Mouse (Mus musculus) heart, adult 2 months (tissue): ENCODE data around the gene Syt16. TPM values are rescaled to one million over a fixed set of nuclear protein-coding genes. Genes with fewer than 3 reads are reported as not detected.

ENCODE experiments used
- DNase-seq, 2 experiments: peaks; one replicate each; pipeline ENCODE4 v3.0.0; 2021
- H3K27ac ChIP-seq: fragments of 200-600 bp; 2 replicates; pipeline ENCODE4 v1.8.1; 2022
- H3K27me3 ChIP-seq: fragments of 200-500 bp; 2 replicates; pipeline ENCODE4 v1.6.1; 2012; ENCODE audit warnings: mild to moderate bottlenecking, low read length, inconsistent platforms, mixed read lengths; ENCODE audit not compliant: control insufficient read depth, insufficient read depth
- H3K36me3 ChIP-seq: fragments of 200-500 bp; 2 replicates; pipeline ENCODE4 v1.6.1; 2012; ENCODE audit warnings: low read length, inconsistent platforms; ENCODE audit not compliant: control insufficient read depth, insufficient read depth
- H3K4me1 ChIP-seq: fragments of 200-500 bp; 2 replicates; pipeline ENCODE4 v1.6.1; 2011; ENCODE audit warnings: low read length; ENCODE audit not compliant: control insufficient read depth, insufficient read depth
- H3K4me3 ChIP-seq: fragments of 200-600 bp; 2 replicates; pipeline ENCODE4 v1.8.1; 2022
- H3K79me2 ChIP-seq: fragments of 200-500 bp; replicated peaks from 2 replicates; pipeline ENCODE4 v1.6.1; 2012; ENCODE audit warnings: mild to moderate bottlenecking, inconsistent platforms, low read length, moderate library complexity, mixed read lengths; ENCODE audit not compliant: control insufficient read depth, insufficient read depth
- H3K9ac ChIP-seq: fragments of 200-500 bp; 2 replicates; pipeline ENCODE4 v1.6.1; 2012; ENCODE audit warnings: low read depth, mild to moderate bottlenecking, control low read depth, inconsistent platforms, low read length, mixed read lengths
- CTCF ChIP-seq: fragments of 200-600 bp; IDR thresholded peaks from 2 replicates; pipeline ENCODE4 v1.8.1; 2022; ENCODE audit warnings: antibody characterized with exemption, mild to moderate bottlenecking, moderate library complexity
- EP300 ChIP-seq: fragments of 200-500 bp; IDR thresholded peaks from 2 replicates; pipeline ENCODE4 v1.6.1; 2011; ENCODE audit warnings: low read depth, low read length, control low read depth; ENCODE audit not compliant: insufficient read depth
- POLR2A ChIP-seq: fragments of 200-500 bp; IDR thresholded peaks from 2 replicates; pipeline ENCODE4 v1.6.1; 2011; ENCODE audit warnings: mild to moderate bottlenecking, low read depth, low read length, control low read depth; ENCODE audit not compliant: insufficient read depth
- WGBS: fragments of 180-500 bp; shearing (Covaris S2); methylation state at CpG from one replicate; pipeline ENCODE4 v1.1.7; 2018; 5-methylcytosine and 5-hydroxymethylcytosine counted together
- intact Hi-C: fragments of 180-260 bp; cut with DNase I; formaldehyde crosslinking; loops from one replicate; pipeline ENCODE4 v1.15.1; 2025
- polyA plus RNA-seq: library from polyadenylated mRNA; depleted of rRNA; stranded (reverse); fragments of >200 nt; gene quantifications from 2 replicates; pipeline ENCODE4 v1.2.3, GENCODE M21; 2012
- total RNA-seq, 2 experiments: library from RNA; stranded (reverse); gene quantifications; 2 replicates each; pipeline ENCODE4 v1.2.3; 2021

Syt16 gene
- total and polyA plus RNA-seq, 3 experiments, result 0.10 TPM; not detected in 2

DNA sequence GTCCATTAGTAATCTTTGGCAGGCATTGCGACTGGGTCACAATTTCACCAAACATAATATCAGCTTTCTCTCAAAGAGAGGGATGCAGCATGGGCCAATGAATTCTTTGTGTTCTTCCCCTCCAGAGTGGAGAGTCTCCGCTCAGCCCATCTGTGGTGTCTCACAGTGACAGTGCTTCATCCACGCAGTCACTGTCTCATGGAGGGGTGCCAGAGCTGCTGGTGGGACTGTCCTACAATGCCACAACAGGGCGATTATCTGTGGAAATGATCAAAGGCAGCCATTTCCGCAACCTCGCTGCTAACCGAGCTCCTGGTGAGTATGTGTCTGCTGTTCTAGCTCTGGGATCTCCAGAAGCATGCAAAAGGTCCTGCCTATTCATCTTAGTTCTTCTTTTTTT, 240.6 kb downstream of the Syt16 start:
- intact Hi-C loops, result no loop called here
- Histone ChIP-seq H3K27ac (no peak overlapping the region), H3K79me2 (no peaks in the 10 kb centered on the region), H3K27me3 (no peaks in the 10 kb centered on the region), H3K4me1 (no peaks in the 10 kb centered on the region), H3K36me3 (no peaks in the 10 kb centered on the region), H3K4me3 (no peak overlapping the region), H3K9ac (no peak overlapping the region)
- no peak for DNase-seq
- WGBS, result 65% methylated on average over 7 of the region's 7 CpGs
- TF ChIP-seq EP300 (no peak), POLR2A (no peak), CTCF (no peak)

DNA sequence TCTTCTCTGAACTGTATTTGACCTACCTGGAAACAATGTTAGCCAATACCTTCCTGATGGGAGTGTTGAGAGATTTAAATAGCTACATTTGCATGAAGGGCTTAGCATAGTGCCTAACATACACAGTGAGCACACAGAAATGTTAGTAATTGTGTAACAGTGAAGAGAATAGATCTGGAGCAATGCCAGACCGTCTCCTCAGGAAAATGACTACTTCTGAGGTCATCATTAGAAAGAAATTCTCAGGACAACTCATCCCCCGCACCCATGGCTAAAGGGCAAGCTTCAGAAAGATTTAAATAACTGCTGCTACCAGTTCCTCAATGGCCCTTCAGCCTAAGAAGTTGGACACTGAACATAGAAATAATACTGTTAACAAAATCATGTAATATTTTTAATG, 241.3 kb downstream of the Syt16 start:
- TF ChIP-seq CTCF (no peak), POLR2A (no peak)
- DNase-seq, result no peak
- no peaks in the 10 kb centered on the region for H3K79me2 ChIP-seq
- WGBS, result 26% methylated on average over 2 of the region's 2 CpGs
- no peaks in the 10 kb centered on the region for H3K4me1 ChIP-seq
- H3K4me3 ChIP-seq, result no peak overlapping the region
- intact Hi-C loops, result no loop called here
- H3K27ac ChIP-seq, result no peak overlapping the region
- H3K27me3 ChIP-seq, result no peaks in the 10 kb centered on the region
- H3K9ac ChIP-seq, result no peak overlapping the region
- H3K36me3 ChIP-seq, result no peaks in the 10 kb centered on the region

DNA sequence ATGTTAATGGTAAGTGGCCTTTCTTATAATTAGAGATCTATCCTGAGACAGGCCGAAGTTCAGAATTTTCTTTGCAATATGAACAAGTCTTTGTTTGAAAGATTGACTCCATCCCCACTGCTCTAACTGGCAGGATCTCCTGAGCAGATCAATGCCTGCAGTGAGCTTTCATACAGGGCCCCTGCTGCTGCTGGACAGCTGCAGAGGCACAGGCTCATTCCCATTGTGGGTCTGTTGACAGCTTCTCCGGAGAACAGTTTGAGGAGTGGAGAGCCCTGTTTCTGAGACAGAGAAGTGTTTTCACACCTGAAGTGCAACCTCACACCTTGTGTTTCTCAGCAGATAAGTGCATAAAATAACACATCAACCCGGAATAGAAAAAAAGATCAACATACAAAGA, 267.4 kb downstream of the Syt16 start:
- H3K27ac ChIP-seq, result no peak overlapping the region
- no peaks in the 10 kb centered on the region for H3K27me3 ChIP-seq
- 51% methylated on average over 3 of the region's 3 CpGs for WGBS
- TF ChIP-seq POLR2A, result no peak
- no peak for TF ChIP-seq CTCF
- TF ChIP-seq EP300, result no peak
- intact Hi-C loops, result no loop called here
- no peaks in the 10 kb centered on the region for H3K36me3 ChIP-seq
- no peak overlapping the region for H3K4me3 ChIP-seq
- no peak for DNase-seq
- H3K4me1 ChIP-seq, result no peaks in the 10 kb centered on the region
- no peak overlapping the region for H3K9ac ChIP-seq
- no peaks in the 10 kb centered on the region for H3K79me2 ChIP-seq

DNA sequence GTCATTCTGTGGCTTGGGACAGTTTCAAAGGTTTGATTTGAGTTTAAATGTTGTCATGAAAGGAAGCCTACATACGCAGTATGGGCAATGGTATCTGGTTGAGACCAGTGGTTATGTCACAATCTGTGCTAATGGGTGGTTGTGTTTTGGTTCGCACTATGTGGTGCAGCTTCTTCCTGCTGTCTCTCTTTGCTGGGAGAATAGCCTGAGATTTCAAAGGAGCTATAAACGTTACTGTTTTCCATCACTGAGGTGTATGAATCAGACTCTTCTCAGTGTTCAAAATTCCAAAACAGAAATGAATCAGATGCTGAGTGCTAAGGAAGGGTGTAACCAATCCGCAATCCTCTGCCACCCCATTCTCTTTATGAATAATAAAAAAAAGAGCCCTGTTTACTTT, 269.6 kb downstream of the Syt16 start:
- Histone ChIP-seq H3K9ac (no peak overlapping the region), H3K4me1 (no peaks in the 10 kb centered on the region), H3K4me3 (no peak overlapping the region), H3K27me3 (no peaks in the 10 kb centered on the region), H3K36me3 (no peaks in the 10 kb centered on the region), H3K79me2 (no peaks in the 10 kb centered on the region), H3K27ac (no peak overlapping the region)
- WGBS, result 87% methylated on average over 4 of the region's 4 CpGs
- TF ChIP-seq POLR2A, result no peak
- no peak for TF ChIP-seq CTCF
- TF ChIP-seq EP300, result no peak
- intact Hi-C loops, result no loop called here
- DNase-seq, result no peak

DNA sequence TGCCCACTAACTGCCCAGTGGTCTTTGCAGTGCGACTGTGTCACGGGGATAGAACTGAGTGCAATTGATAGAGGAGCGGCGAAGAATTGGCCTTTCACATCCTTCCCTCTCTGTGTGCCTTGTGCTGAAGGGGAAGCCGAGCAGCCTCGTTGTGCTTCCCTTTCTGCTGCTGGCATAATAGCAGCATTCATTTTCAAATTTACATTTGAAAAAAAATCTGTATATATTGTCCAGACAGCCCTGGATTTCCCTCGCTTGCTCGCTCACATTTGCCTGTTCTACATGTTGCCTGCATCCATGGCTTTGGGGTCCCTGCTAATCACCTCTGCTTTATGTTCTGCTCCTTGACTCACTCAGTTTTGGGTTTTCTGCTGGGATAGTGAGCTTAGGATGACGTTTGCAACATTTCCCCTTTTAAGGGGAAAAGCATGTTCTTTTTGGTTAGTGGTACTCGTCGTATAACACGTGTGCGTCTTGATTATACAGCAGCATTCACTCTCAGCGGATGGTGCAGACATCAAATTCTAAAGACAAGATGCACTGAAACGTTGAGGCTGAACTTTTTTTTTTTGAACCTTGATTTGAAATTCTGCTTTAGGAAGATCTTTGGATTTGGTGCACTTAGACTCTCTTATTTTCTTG, 271.3 kb downstream of the Syt16 start:
- H3K79me2 ChIP-seq, result no peaks in the 10 kb centered on the region
- WGBS, result 83% methylated on average over 15 of the region's 15 CpGs
- DNase-seq, result no peak

DNA sequence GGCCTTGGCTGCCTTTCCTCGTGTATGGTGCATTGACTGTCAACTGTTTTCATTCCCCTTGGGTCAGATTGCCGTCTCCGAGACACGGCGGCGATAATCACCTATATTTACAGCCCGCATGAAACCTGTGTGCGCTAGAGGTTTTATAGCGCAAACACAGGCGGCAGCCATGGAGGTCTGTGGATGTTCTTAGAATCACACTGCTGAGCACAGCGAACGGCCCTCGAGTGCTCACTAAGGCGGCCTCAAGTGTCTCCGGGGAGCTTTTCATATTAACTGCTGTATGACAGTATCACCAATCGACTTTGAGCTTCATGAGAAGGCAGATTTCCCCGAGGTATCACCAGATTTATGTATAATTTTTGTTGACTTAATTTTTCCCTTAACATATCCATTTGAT, 275.1 kb downstream of the Syt16 start:
- intact Hi-C loops, result no loop called here
- H3K4me1 ChIP-seq, result no peaks in the 10 kb centered on the region
- TF ChIP-seq POLR2A (no peak), EP300 (no peak), CTCF (no peak)
- H3K27me3 ChIP-seq, result no peaks in the 10 kb centered on the region
- H3K27ac ChIP-seq, result no peak overlapping the region
- DNase-seq, result no peak
- WGBS, result 86% methylated on average over 17 of the region's 17 CpGs
- no peak overlapping the region for H3K4me3 ChIP-seq
- no peaks in the 10 kb centered on the region for H3K36me3 ChIP-seq
- no peak overlapping the region for H3K9ac ChIP-seq
- no peaks in the 10 kb centered on the region for H3K79me2 ChIP-seq

More for the DNA sequence above, 271.3 kb downstream of the Syt16 start:
- Histone ChIP-seq H3K36me3 (no peaks in the 10 kb centered on the region), H3K27me3 (no peaks in the 10 kb centered on the region), H3K4me1 (no peaks in the 10 kb centered on the region), H3K4me3 (no peak overlapping the region), H3K9ac (no peak overlapping the region), H3K27ac (no peak overlapping the region)
- intact Hi-C loops, result no loop called here
- TF ChIP-seq CTCF, result no peak
- TF ChIP-seq EP300, result no peak
- TF ChIP-seq POLR2A, result no peak
